Comparison of ENCODE assay signal across 8 mouse cellular contexts in the genomic region with DNA sequence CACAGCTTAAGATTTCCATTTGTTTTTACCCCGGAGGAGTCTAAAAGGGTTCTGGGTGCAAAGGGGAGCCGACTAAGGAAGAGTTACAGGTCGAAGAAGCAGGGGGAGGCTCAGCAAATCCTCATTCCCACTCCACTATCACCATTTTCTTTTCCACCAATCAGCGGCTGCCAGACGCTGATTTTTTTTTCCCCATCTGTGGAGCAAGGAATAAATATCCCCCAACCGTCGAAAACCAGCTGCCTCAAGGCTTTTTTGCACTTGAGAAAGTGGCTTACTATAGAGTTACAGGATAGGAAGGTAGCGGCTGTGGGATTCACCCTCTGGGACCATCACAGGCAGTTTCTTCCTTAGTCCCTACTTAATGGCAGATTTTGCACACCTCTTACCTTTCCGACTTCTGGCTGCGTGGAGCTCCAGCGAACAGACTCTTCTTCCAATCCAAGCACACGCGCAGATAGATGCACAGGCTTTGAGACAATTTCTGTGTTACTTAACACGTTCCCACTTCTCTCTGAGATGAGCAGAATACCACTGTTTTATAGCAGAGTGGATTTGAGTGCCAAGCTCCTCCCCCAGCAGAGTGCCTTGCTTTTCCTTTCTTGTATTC. TPM values are rescaled to one million over a fixed set of nuclear protein-coding genes. Genes with fewer than 3 reads are reported as not detected.
DNase-seq lines count a peak whose midpoint lies in the region; ATAC-seq and TF ChIP-seq lines count a peak whose summit lies in the region.

A gene (minus strand): TSS at position 574 of the 610 bp plus-strand sequence.

- ATAC-seq in common myeloid progenitor, adult 5-6 weeks (replicated peaks; ENCODE audit: low read depth, poor library complexity, severe bottlenecking), result 0 out of 2 replicates have a peak, but pooled peaks have one; percentile 12
- no peak for ATAC-seq in heart, embryonic 13.5 days (ENCODE audit: extremely low read depth, insufficient number of reproducible peaks, low FRiP score, low TSS enrichment)
- ATAC-seq in liver, embryonic 16.5 days (ENCODE audit: low read depth), result no peak

- H3K4me2 ChIP-seq in heart, embryonic 13.5 days, result peak within 1 kb of the TSS; percentile 98
- H3K4me2 ChIP-seq in liver, embryonic 16.5 days (ENCODE audit: low read depth, low read length), result peak within 1 kb of the TSS; percentile 97

- no peak within 1 kb of the TSS for H3K27ac ChIP-seq in kidney, adult 2 months (ENCODE audit: insufficient read depth, low read depth, low read length)
- H3K27ac ChIP-seq in heart, embryonic 13.5 days (replicated peaks), result peak within 1 kb of the TSS; percentile 65
- peak within 1 kb of the TSS; percentile 98 for H3K27ac ChIP-seq in liver, embryonic 16.5 days (ENCODE audit: low read length)

- no peaks in the 10 kb centered on the region for H3K36me3 ChIP-seq in kidney, adult 2 months (ENCODE audit: control insufficient read depth, insufficient read depth, low read length)
- no peaks in the 10 kb centered on the region for H3K36me3 ChIP-seq in heart, embryonic 13.5 days
- H3K36me3 ChIP-seq in liver, embryonic 16.5 days (ENCODE audit: control insufficient read depth, insufficient read depth), result peaks cover 7% of the 10 kb centered on the region

- H3K9me3 ChIP-seq in heart, embryonic 13.5 days, result no peaks in the 10 kb centered on the region
- H3K9me3 ChIP-seq in liver, embryonic 16.5 days (replicated peaks; ENCODE audit: control insufficient read depth, low read length), result no peaks in the 10 kb centered on the region

- peak within 1 kb of the TSS; percentile 82 for H3K9ac ChIP-seq in heart, embryonic 13.5 days
- H3K9ac ChIP-seq in liver, embryonic 16.5 days (ENCODE audit: low read depth, low read length), result peak within 1 kb of the TSS; percentile 98

- DNase-seq in kidney, adult 2 months, result peak; percentile 10
- DNase-seq in kidney, adult 9 months, result no peak
- DNase-seq in layer of hippocampus, adult 18-20 months (ENCODE audit: low spot score in 2 of 2), result peak; percentile 30 to 67
- DNase-seq in right cerebral cortex, postnatal 36 days (ENCODE audit: low spot score in 2 of 2), result peak; percentile 26 to 41
- DNase-seq in testis, postnatal 14 days (ENCODE audit: low spot score), result no peak

- no peak for TF ChIP-seq CTCF in kidney, adult 2 months (conservative IDR thresholded peaks at IDR 0.05; ENCODE audit: insufficient read depth, insufficient read length, low read depth, low read length)

- no peak for TF ChIP-seq POLR2A in kidney, adult 2 months (IDR thresholded peaks at IDR 0.05; ENCODE audit: low read depth, low read length)

- no peaks in the 10 kb centered on the region for H3K27me3 ChIP-seq in kidney, adult 2 months (replicated peaks; ENCODE audit: control insufficient read depth, insufficient read depth, low read length)
- H3K27me3 ChIP-seq in heart, embryonic 13.5 days (replicated peaks), result 0 out of 2 replicates have a peak, but pooled peaks cover 5% of the 10 kb centered on the region
- peaks cover 5% of the 10 kb centered on the region; the same call in 1 of the 2 replicates for H3K27me3 ChIP-seq in liver, embryonic 16.5 days (ENCODE audit: control insufficient read depth, insufficient read depth, low read depth, low read length)

- 2% methylated on average over 14 of the region's 14 CpGs for WGBS in kidney, adult 2 months
- WGBS in heart, embryonic 13.5 days, result 3% methylated on average over 14 of the region's 14 CpGs
- 4% methylated on average over 14 of the region's 14 CpGs for WGBS in liver, embryonic 16.5 days (ENCODE audit: insufficient replicate concordance)

- peak within 1 kb of the TSS; percentile 50 for H3K4me3 ChIP-seq in kidney, adult 2 months (ENCODE audit: insufficient read depth, low read depth, low read length)
- peak within 1 kb of the TSS; percentile 61 for H3K4me3 ChIP-seq in heart, embryonic 13.5 days
- peak within 1 kb of the TSS; percentile 89 for H3K4me3 ChIP-seq in liver, embryonic 16.5 days (ENCODE audit: low read depth, low read length)

- no peaks in the 10 kb centered on the region for H3K4me1 ChIP-seq in kidney, adult 2 months (ENCODE audit: control insufficient read depth, insufficient read depth, low read length)
- H3K4me1 ChIP-seq in heart, embryonic 13.5 days, result peaks cover 10% of the 10 kb centered on the region
- peaks cover 16% of the 10 kb centered on the region for H3K4me1 ChIP-seq in liver, embryonic 16.5 days (ENCODE audit: control insufficient read depth, low read depth, low read length)

RNA-seq across cellular contexts. Expression of the gene that starts here (rescaled TPM):
- 3.4 and 3.5 TPM in 2 replicates for polyA plus RNA-seq in kidney, adult 2 months (2012; rRNA removed)
- 10.5 and 12.8 TPM in 2 replicates for total RNA-seq in common myeloid progenitor, adult 5-6 weeks (2017)
- 70.1 and 95.6 TPM in 2 replicates for polyA plus RNA-seq in heart, embryonic 13.5 days (2015; fragmentation: Nextera tagmentation; extraction: Ambion mirVana)
- total RNA-seq in layer of hippocampus, adult 18-20 months (2021), result 100 to 1,000 TPM; 443 to 477 TPM
- polyA plus RNA-seq in liver, embryonic 16.5 days (2015; fragmentation: Nextera tagmentation; extraction: Ambion mirVana), result 422 and 488 TPM in 2 replicates

Comparison
In these comparisons a context has a peak if more than half of its experiments do, and no peak if none do; other contexts are left out.
1. RNA of the gene that starts here (total RNA-seq): 443 to 477 TPM in layer of hippocampus, adult 18-20 months; 10.5 to 12.8 TPM in common myeloid progenitor, adult 5-6 weeks; every median in the first group is over 10 times any median in the second.
2. RNA of the gene that starts here (polyA plus RNA-seq): 422 to 488 TPM in liver, embryonic 16.5 days and 70.1 to 95.6 TPM in heart, embryonic 13.5 days; 3.4 to 3.5 TPM in kidney, adult 2 months; every median in the first group is over 10 times any median in the second.
3. DNase-seq: peak in kidney, adult 2 months (single experiment), layer of hippocampus, adult 18-20 months (2 of 2) and right cerebral cortex, postnatal 36 days (2 of 2); none in kidney, adult 9 months (single experiment) and testis, postnatal 14 days (single experiment).
4. Peak in every context shown above with its lines, with median percentiles within 50 percentile points of each other: H3K4me3 ChIP-seq.